Mouse (Mus musculus): ENCODE measurements at regions not wholly inside any gene's neighbourhood (a gene's known extent, or its start where the extent isn't known, plus 50 kb on each side); places are given as distances from the start of the nearest gene placed in this dataset.

- no peak for DNase-seq (ENCODE audit: low spot score)
These were observed 179.2 kb upstream of the Pabpc6 start for GRCm38 (mm10) chr17:9848559-9849357.

- no peak for DNase-seq (ENCODE audit: low spot score)
These were observed 176.0 kb upstream of the Pabpc6 start for GRCm38 (mm10) chr17:9845451-9846075.

- no peak for DNase-seq (ENCODE audit: low spot score)
These were observed 171.6 kb upstream of the Pabpc6 start for GRCm38 (mm10) chr17:9841103-9841502.

- no peak for DNase-seq (ENCODE audit: low spot score)
These were observed 169.7 kb upstream of the Pabpc6 start for GRCm38 (mm10) chr17:9839256-9839655.

- DNase-seq (ENCODE audit: low spot score): no peak
These were observed 167.7 kb upstream of the Pabpc6 start for GRCm38 (mm10) chr17:9836995-9837842.

GRCm38 (mm10) chr17:9829895-9830294, 160.4 kb upstream of the Pabpc6 start:
- no peak for DNase-seq (ENCODE audit: low spot score)

GRCm38 (mm10) chr17:9821358-9821757, 151.8 kb upstream of the Pabpc6 start:
- no peak for DNase-seq (ENCODE audit: low spot score)

GRCm38 (mm10) chr17:9817056-9817455, 147.5 kb upstream of the Pabpc6 start:
- DNase-seq (ENCODE audit: low spot score): no peak

GRCm38 (mm10) chr17:9797069-9797468, 127.6 kb upstream of the Pabpc6 start:
- DNase-seq (ENCODE audit: low spot score): no peak

GRCm38 (mm10) chr17:9796225-9796988, 126.9 kb upstream of the Pabpc6 start:
- DNase-seq (ENCODE audit: low spot score): no peak

GRCm38 (mm10) chr17:9778866-9779265, 109.3 kb upstream of the Pabpc6 start:
- DNase-seq (ENCODE audit: low spot score): no peak

- DNase-seq (ENCODE audit: low spot score): no peak
These were observed 107.6 kb upstream of the Pabpc6 start for GRCm38 (mm10) chr17:9777165-9777564.

- no peak for DNase-seq (ENCODE audit: low spot score)
These were observed 106.9 kb upstream of the Pabpc6 start for GRCm38 (mm10) chr17:9776286-9777016.

GRCm38 (mm10) chr17:9775668-9776151, 106.2 kb upstream of the Pabpc6 start:
- no peak for DNase-seq (ENCODE audit: low spot score)

GRCm38 (mm10) chr17:9774740-9775629, 105.5 kb upstream of the Pabpc6 start:
- DNase-seq (ENCODE audit: low spot score): no peak

GRCm38 (mm10) chr17:9773744-9774143, 104.2 kb upstream of the Pabpc6 start:
- no peak for DNase-seq (ENCODE audit: low spot score)

GRCm38 (mm10) chr17:9768275-9768674, 98.8 kb upstream of the Pabpc6 start:
- DNase-seq (ENCODE audit: low spot score): no peak

GRCm38 (mm10) chr17:9765680-9766250, 96.2 kb upstream of the Pabpc6 start:
- no peak for DNase-seq (ENCODE audit: low spot score)

- DNase-seq (ENCODE audit: low spot score): no peak
These were observed 95.3 kb upstream of the Pabpc6 start for GRCm38 (mm10) chr17:9764701-9765359.

All from ovary, postnatal 14 days (tissue).